Mouse (Mus musculus) bone marrow, adult 2 months (tissue): ENCODE measurements around the gene Pwwp2a. TPM values are rescaled to one million over a fixed set of nuclear protein-coding genes. Genes with fewer than 3 reads are reported as not detected.

Source experiments
- H3K27ac ChIP-seq: fragments of 200-500 bp; 2 replicates; pipeline ENCODE4 v1.5.1; 2012; ENCODE audit warnings: low read depth, mild to moderate bottlenecking, control low read depth, inconsistent platforms, low read length; ENCODE audit not compliant: control insufficient read depth, poor library complexity, insufficient read depth
- H3K4me1 ChIP-seq: fragments of 200-500 bp; 2 replicates; pipeline ENCODE4 v1.6.1; 2011; ENCODE audit warnings: low read length; ENCODE audit not compliant: control insufficient read depth, insufficient read depth
- H3K4me3 ChIP-seq: fragments of 200-500 bp; replicated peaks from 2 replicates; pipeline ENCODE3; 2011; ENCODE audit warnings: mild to moderate bottlenecking, low read depth, low read length, control low read depth; ENCODE audit not compliant: control insufficient read depth
- CTCF ChIP-seq: fragments of 200-500 bp; IDR thresholded peaks from 2 replicates; pipeline ENCODE4 v1.5.1; 2011; ENCODE audit warnings: low read length, control low read depth; ENCODE audit not compliant: control insufficient read depth, insufficient read depth
- POLR2A ChIP-seq: fragments of 200-500 bp; IDR thresholded peaks from 2 replicates; pipeline ENCODE4 v1.6.1; 2011; ENCODE audit warnings: low read depth, mild to moderate bottlenecking, control low read depth, low read length, borderline replicate concordance; ENCODE audit not compliant: control insufficient read depth
- WGBS: fragments of 180-500 bp; shearing (Covaris S2); methylation state at CpG from one replicate; pipeline ENCODE4 v1.1.7; 2018; 5-methylcytosine and 5-hydroxymethylcytosine counted together
- polyA plus RNA-seq: library from polyadenylated mRNA; stranded (reverse); fragments of >200 nt; gene quantifications from 2 replicates; pipeline ENCODE4 v1.2.4, GENCODE M21; 2011; ENCODE audit warnings: low replicate concordance; ENCODE audit not compliant: missing spikeins, insufficient read depth, insufficient read length

The Pwwp2a gene
- polyA plus RNA-seq, 1 experiment: 24.9 TPM

DNA sequence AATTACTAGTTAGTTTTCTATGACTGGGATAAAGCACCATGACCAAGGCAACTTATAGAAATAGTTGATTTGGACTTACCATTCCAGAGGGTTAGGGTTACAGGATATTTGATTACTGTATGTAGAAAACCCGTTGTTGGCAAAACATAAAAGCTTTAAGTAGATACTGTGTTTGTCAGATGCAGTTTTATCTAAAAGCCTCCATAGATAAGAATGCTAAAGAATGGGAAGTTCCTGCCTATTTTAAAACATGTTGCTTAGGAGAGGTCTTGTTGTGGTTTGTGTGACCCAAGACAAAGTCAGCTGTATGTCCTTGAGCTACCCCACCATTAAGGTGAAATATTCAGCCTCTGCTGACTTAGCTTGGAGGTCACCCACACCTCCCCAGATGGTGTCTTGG lies 72.8 kb downstream of the Pwwp2a start:
- H3K4me3 ChIP-seq: no peak overlapping the region
- H3K4me1 ChIP-seq: no peaks in the 10 kb centered on the region
- TF ChIP-seq CTCF: no peak
- TF ChIP-seq POLR2A: no peak
- no peak overlapping the region for H3K27ac ChIP-seq
- WGBS: 67% methylated on average over 1 of the region's 1 CpGs

GRCm38 (mm10) chr11:43755411-43755810 lies 73.6 kb downstream of the Pwwp2a start:
- Histone ChIP-seq H3K4me3 (no peak overlapping the region), H3K4me1 (no peaks in the 10 kb centered on the region), H3K27ac (no peak overlapping the region)
- no peak for TF ChIP-seq POLR2A
- TF ChIP-seq CTCF: no peak
- WGBS: 64% methylated on average over 5 of the region's 5 CpGs

DNA sequence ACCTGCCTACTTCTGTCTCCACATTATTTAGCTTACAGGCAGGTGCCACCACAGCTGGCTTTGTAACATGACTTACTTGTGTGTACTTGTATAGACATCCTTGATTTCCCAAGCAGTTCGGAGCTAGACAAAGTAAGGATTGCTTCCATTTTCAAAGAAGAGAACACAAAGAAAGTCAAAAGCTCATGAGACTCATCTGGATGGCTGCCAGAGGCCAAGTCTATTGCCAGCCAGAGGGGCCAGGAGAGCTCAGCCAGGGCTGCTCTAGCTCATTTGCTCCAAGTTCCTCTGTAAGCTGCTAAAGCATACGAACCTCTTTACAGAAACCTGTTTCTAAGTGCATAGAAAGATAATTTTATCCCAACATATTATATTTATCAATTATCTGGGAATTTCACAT lies 76.6 kb downstream of the Pwwp2a start:
- no peak for TF ChIP-seq CTCF
- no peak for TF ChIP-seq POLR2A
- WGBS: 62% methylated on average over 2 of the region's 2 CpGs

GRCm38 (mm10) chr11:43766922-43767648 lies 85.3 kb downstream of the Pwwp2a start:
- H3K27ac ChIP-seq: no peak overlapping the region
- no peaks in the 10 kb centered on the region; the same call in none of the 2 replicates for H3K4me1 ChIP-seq
- 2% methylated on average over 37 of the region's 37 CpGs for WGBS
- peak overlapping the region; percentile 14 for H3K4me3 ChIP-seq
- TF ChIP-seq CTCF: peak; percentile 84
- TF ChIP-seq POLR2A: no peak

More for the DNA sequence above, 76.6 kb downstream of the Pwwp2a start:
- Histone ChIP-seq H3K4me3 (no peak overlapping the region), H3K27ac (no peak overlapping the region), H3K4me1 (no peaks in the 10 kb centered on the region)

- Histone ChIP-seq H3K4me3 (no peak overlapping the region), H3K4me1 (no peaks in the 10 kb centered on the region; the same call in none of the 2 replicates), H3K27ac (no peak overlapping the region)
- 65% methylated on average over 11 of the region's 11 CpGs for WGBS
- TF ChIP-seq CTCF (no peak), POLR2A (no peak)
Observed at GRCm38 (mm10) chr11:43767749-43768148, 86.0 kb downstream of the Pwwp2a start.

GRCm38 (mm10) chr11:43770110-43770509 lies 88.3 kb downstream of the Pwwp2a start:
- 81% methylated on average over 4 of the region's 4 CpGs for WGBS
- H3K4me3 ChIP-seq: no peak overlapping the region
- H3K4me1 ChIP-seq: no peaks in the 10 kb centered on the region; the same call in none of the 2 replicates
- TF ChIP-seq POLR2A (no peak), CTCF (no peak)
- no peak overlapping the region for H3K27ac ChIP-seq

Other genes starting within 250 kb of the Pwwp2a start
- gene Slu7, start 248.3 kb upstream of the Pwwp2a start, polyA plus RNA-seq: 26.8 and 27.2 TPM in 2 replicates
- not detected in 2 replicates for gene C1qtnf2, start 207.7 kb upstream of the Pwwp2a start, polyA plus RNA-seq
- 0.57 and 0.61 TPM in 2 replicates for gene Ccnjl, start 153.2 kb upstream of the Pwwp2a start, polyA plus RNA-seq
- gene 4933415A04Rik, start 95.0 kb upstream of the Pwwp2a start, polyA plus RNA-seq: 1.1 and 3.2 TPM in 2 replicates
- not detected in 2 replicates for gene Fabp6, start 80.5 kb upstream of the Pwwp2a start, polyA plus RNA-seq
- 23.6 and 26.4 TPM in 2 replicates for gene Ttc1, start 66.0 kb downstream of the Pwwp2a start, polyA plus RNA-seq
- gene Adra1b, start 219.2 kb downstream of the Pwwp2a start, polyA plus RNA-seq: not detected in 2 replicates